ENCODE assay signal across 17 mouse cellular contexts in genomic region chr14:30596407-30596806, GRCm38 (mm10).
"Had no signal": no experiment of that assay in that cellular context is flagged by ENCODE, and none has a peak within 500 bp of the region (broad histone marks: within the 10 kb centered on the region; RNA-seq: fewer than 3 reads in every experiment).

No protein-coding gene starts in this region.

- H3K9me3 ChIP-seq: limb, embryonic 12.5 days; liver, embryonic 13.5 days; lung, embryonic 15.5 days; megakaryocyte, embryonic 14.5 days; midbrain, embryonic 12.5 days; neural tube, embryonic 15.5 days had no signal

- H3K4me3 ChIP-seq: limb, embryonic 12.5 days; liver, embryonic 13.5 days; lung, embryonic 15.5 days; megakaryocyte, embryonic 14.5 days; midbrain, embryonic 12.5 days; neural tube, embryonic 15.5 days had no signal

- H3K27me3 ChIP-seq: limb, embryonic 12.5 days; liver, embryonic 13.5 days; lung, embryonic 15.5 days; megakaryocyte, embryonic 14.5 days; midbrain, embryonic 12.5 days; neural tube, embryonic 15.5 days had no signal

- H3K9ac ChIP-seq: limb, embryonic 12.5 days; liver, embryonic 13.5 days; liver, postnatal 0 days; lung, embryonic 15.5 days; midbrain, embryonic 12.5 days; neural tube, embryonic 15.5 days had no signal

- H3K4me2 ChIP-seq: limb, embryonic 12.5 days; liver, embryonic 13.5 days; lung, embryonic 15.5 days; midbrain, embryonic 12.5 days; neural tube, embryonic 15.5 days had no signal

- H3K36me3 ChIP-seq: midbrain, embryonic 12.5 days had no signal

- DNase-seq: kidney, adult 9 months; layer of hippocampus, adult 9-11 months; layer of hippocampus, postnatal 36 days; liver; liver, embryonic 13.5 days; liver, postnatal 0 days; lung, postnatal 14 days; thymus, adult 18-20 months; thymus, postnatal 14 days had no signal

- H3K27ac ChIP-seq: kidney, postnatal 0 days; limb, embryonic 12.5 days; liver, embryonic 13.5 days; lung, embryonic 15.5 days; macrophage; midbrain, embryonic 12.5 days; neural tube, embryonic 15.5 days had no signal

- ATAC-seq: liver, postnatal 0 days; midbrain, embryonic 16.5 days had no signal
